Mouse (Mus musculus) G1E (cell line): Measurements from ENCODE around the gene Plekha7.

Source experiments
- CTCF ChIP-seq: IDR thresholded peaks from 2 replicates; pipeline ENCODE4 v1.5.1; 2012; ENCODE audit warnings: low read depth, low read length, inconsistent platforms, mixed read lengths
- GATA1 ChIP-seq: IDR thresholded peaks from 2 replicates; pipeline ENCODE4 v1.6.1; 2012; ENCODE audit warnings: borderline replicate concordance, low read length, inconsistent platforms, mixed read lengths
- TAL1 ChIP-seq: conservative IDR thresholded peaks from 2 replicates; pipeline ENCODE4 v1.6.1; 2012; ENCODE audit warnings: low read depth, low read length, inconsistent platforms, mixed read lengths

- TF ChIP-seq CTCF (no peak), GATA1 (no peak), TAL1 (no peak)
Observed at GRCm38 (mm10) chr7:116119306-116119857, 188.8 kb downstream of the Plekha7 start.
